Mouse (Mus musculus) left cerebral cortex, postnatal 25 days (tissue): Measurements from ENCODE around the gene Alyref. TPM values are rescaled to one million over a fixed set of nuclear protein-coding genes. Genes with fewer than 3 reads are reported as not detected.
"Not testable (repeated sequence)": the region's sequence is repeated elsewhere in the genome, so short reads cannot be mapped to it uniquely, and the experiment has no call there.

Experiments used
- DNase-seq, 2 experiments: peaks; one replicate each; pipeline ENCODE4 v3.0.0; 2022; ENCODE audit warnings: low spot score in 2 of 2, mixed read lengths in 1 of 2
- intact Hi-C: fragments of 180-260 bp; cut with DNase I; formaldehyde crosslinking; loops from one replicate; pipeline ENCODE4 v1.15.1; 2025
- total RNA-seq, 2 experiments: library from RNA; stranded (reverse); gene quantifications; 2 replicates each; pipeline ENCODE4 v1.2.3; 2021

The Alyref gene
- total RNA-seq, 2 experiments from 2014 or later, result 59.9 to 61.2 TPM

DNA sequence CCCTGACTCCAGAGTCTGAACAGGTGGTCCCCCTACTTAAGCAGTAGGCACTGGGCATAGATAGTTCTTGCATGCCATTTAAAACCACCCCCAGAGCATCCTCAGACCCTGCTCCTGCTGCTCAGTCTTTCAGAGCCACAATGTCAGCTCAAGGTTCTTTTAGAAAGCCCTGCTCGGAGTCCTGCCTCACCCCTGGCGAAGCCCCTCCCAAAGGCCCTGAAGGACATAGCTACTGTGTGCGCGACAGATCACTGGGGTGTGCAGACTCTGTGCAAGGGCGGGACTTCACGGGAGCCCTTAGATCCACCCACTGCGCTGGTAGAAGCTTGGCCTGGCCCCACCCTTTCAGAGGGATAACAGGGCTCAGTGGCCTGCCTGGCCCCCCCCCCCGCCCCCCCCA is 11.1 kb upstream of the Alyref start:
- no peak for DNase-seq
- intact Hi-C loops, result no loop called here

DNA sequence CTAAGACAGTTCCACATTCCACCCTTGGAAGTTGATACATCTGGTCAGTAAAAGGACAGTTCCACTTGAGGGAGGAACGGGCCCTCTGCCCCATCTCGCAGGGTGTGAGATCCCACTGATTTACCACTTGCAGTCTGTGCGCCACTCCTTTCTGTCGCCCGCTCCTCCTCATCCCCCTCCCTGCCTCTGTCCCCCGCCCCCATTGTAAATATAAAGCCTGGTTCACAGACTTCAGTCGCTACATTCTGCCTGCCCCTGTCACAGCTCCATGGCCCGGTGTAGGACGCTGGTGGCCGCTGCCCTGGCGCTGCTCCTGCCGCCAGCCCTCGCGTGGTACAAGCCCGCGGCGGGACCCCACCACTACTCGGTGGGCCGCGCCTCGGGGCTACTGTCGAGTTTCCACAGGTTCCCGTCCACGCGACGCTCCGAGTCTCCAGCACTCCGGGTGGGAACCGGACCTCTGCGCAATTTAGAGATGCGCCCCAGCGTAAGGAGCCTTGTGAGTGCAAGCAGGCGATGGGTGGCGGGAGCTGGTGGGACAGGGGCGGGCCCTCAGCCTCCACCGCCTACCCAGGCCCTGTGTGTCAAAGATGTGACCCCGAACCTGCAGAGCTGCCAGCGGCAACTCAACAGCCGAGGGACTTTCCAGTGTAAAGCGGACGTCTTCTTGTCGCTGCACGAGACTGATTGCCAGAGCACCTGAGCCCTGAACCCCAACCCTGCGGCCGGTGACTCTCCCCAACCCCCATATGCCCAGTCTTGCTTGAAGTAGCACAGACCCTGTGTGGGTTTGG is 10.3 kb upstream of the Alyref start, which contains the start of gene Npb:
Gene Npb, plus strand, starts transcription at position 237 of the 794 bp plus-strand sequence.
- no peak for DNase-seq
- intact Hi-C loops, result no loop called here

- intact Hi-C loops, result no loop called here
- DNase-seq, result no peak
Measured at GRCm38 (mm10) chr11:120606764-120607163, 8.6 kb upstream of the Alyref start.

DNA sequence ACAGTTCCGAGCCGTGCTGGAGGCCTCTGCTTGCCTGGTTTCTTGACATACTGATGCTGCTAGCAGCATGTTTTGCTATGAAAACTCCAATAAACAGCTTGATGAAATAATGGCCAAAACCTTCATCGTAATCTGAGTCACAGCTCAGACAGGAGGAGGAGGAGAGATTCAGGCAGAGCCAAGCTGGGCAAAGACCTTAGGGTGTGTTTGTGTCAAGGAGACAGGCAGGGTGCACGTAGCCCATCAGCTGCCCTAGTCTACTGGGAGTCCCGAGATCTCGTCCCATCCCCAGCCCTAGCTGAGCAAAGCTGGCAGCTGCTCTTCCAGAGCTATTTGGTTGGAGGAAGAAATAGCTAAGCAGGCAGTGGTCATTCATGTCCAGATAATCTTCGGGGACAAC is 7.5 kb upstream of the Alyref start:
- intact Hi-C loops, result no loop called here
- DNase-seq, result no peak

- DNase-seq, result no peak
- intact Hi-C loops, result no loop called here
Measured at GRCm38 (mm10) chr11:120603545-120603944, 5.4 kb upstream of the Alyref start.

DNA sequence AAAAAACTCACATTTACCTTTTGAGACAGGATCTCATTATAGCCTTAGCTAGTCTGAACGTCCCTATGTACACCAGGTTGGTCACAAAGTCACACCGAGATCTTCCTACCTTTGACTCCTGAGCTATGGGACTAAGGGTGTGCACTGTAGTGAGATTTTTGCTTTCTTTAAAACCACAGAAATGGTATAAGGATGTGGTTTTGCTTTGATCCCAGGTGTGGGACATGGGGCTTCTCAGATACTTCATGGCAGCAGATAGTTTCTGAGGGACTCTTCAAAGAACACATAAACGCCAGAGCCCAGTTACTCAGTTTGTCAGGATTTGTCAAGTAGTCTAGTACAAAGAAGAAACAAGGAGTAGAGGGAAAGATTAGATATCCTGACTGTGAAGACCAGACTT is 2.6 kb upstream of the Alyref start:
- intact Hi-C loops, result no loop called here
- no peak for DNase-seq

DNA sequence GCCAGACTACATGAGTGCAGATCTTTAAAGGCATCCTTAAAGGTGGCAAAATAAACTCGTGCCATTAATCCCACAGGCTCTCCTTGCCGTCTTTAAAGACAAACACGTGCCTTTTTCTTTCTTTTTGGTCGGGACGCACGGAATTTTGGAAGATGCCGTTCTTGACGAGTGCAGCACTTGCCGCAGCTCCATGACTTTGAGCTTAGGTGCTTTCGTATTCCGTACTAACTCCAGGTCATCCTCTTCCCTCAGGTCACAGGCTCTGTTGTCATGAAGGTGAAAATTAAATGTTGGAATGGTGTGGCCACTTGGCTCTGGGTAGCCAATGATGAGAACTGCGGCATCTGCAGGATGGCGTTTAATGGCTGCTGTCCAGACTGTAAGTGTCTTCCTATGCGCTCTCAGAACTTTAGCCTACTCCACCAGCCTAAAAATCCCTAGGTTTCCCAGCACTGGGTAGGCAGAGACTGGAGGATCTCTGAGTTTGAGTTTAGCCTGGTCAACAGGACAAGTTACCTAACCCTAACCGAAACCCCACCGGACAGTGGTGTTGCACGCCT is 905 bp upstream of the Alyref start:
- DNase-seq, result no peak
- intact Hi-C loops, result no loop called here

DNA sequence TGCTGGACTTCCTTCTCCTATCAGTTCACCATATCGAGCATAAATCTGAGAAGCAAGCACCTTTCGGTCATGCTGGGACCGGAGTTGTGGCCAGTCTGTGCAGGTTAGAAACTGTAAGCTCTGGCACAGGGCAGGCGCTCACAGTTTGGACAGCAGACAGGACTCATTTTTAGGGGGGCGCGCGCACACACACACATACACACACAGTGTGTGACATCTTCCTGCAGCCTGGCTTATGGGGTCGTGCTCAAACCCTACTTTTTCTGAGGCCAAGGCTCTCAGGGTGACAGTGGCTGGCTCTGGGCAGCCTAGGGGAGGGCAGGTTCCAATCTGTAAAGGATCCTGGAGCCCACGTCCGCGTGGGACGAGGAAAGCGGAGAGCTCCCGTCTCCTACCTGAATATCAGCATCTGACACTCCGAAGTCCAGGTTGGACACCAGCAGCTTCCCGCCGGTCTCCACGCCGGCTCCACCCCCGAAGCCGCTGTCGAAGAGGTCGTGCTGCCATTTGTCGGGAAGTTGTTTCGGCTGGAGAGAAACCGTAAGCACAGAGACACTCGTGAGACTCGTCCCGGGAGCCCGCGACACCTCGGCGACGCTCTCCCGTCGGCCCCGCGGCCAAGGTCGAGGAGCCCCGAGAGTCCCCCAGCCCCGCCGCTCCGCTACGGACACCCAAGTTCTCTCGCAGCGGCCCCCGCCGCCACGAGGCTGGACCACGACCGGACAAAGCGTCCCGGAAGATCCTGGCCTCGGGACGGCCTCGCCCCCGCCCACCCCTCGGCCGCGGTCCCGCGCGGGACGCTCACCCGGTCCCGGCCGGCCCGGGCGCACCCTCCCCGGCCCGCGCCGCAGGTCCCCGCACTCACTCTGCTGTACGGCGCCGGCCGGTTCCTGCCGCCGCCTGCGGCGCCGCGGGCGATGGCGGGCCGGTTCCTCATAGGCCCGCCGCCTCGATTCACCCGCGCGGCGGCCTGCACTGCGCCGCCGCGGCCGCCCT is 627 bp downstream of the Alyref start:
- intact Hi-C loops, result no loop called here
- no peak for DNase-seq

DNA sequence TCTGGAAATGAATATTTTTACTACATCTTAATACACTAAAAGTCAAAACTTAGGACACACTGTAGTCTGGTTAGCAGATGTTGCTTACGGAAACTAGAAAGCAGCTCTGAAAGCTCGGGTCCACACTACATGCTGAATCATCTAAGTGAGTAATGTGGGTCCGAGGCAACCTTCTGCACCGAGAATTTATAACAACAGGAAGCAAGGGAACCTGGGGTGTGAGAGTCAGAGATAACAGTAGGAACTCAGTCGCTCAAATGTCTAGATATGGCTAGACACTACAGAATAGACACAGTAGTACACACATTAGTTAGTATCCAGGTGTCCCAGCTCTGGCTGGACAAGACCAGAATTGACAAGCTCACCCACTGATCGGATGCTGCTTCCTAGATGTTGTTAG is 9.6 kb downstream of the Alyref start:
- DNase-seq, result no peak
- intact Hi-C loops, result no loop called here

DNA sequence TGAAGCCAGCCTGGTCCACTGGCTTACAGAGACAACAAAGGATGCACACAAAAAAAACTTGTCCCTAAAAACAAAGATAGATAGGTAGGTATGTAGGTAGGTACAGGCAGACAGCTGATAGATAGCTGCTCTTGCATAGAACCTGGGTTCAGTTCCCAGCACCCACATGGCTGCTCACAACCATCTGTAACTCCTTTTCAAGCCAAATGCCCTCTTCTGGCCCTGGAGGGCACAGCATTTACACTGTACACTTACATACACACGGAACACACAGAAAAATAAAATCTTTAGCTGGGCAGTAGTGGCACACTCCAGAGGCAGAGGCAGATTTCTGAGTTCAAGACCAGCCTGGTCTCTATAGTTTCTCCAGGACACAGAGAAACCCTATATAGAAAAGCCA is 14.2 kb downstream of the Alyref start:
- intact Hi-C loops, result no loop called here
- DNase-seq, result no peak

GRCm38 (mm10) chr11:120582982-120583293 is 15.2 kb downstream of the Alyref start:
- intact Hi-C loops, DNase-seq: not testable (repeated sequence)

GRCm38 (mm10) chr11:120582268-120582981 is 15.7 kb downstream of the Alyref start:
- intact Hi-C loops, result no loop called here

GRCm38 (mm10) chr11:120581490-120582267 is 16.5 kb downstream of the Alyref start, which contains the start of gene Arhgdia:
Gene Arhgdia (minus strand): TSS chr11:120581624.
- DNase-seq, result peak; percentile 90 to 92
- intact Hi-C loops, result loop anchor here (1.0 to 2.0 kb wide), 3 partner anchors 8 to 131 kb away; partner anchors contain the start of genes Cenpx, Lrrc45 and P4hb

More at GRCm38 (mm10) chr11:120582268-120582981, 15.7 kb downstream of the Alyref start:
- peak in 1 of 2 experiments; percentile 24 for DNase-seq

- DNase-seq, result peak; percentile 38 to 52
- intact Hi-C loops, result loop anchor here (1.0 to 2.0 kb wide), 3 partner anchors 8 to 132 kb away; partner anchors contain the start of genes Cenpx, Lrrc45 and P4hb
Measured at GRCm38 (mm10) chr11:120580871-120581331, 17.3 kb downstream of the Alyref start.

DNA sequence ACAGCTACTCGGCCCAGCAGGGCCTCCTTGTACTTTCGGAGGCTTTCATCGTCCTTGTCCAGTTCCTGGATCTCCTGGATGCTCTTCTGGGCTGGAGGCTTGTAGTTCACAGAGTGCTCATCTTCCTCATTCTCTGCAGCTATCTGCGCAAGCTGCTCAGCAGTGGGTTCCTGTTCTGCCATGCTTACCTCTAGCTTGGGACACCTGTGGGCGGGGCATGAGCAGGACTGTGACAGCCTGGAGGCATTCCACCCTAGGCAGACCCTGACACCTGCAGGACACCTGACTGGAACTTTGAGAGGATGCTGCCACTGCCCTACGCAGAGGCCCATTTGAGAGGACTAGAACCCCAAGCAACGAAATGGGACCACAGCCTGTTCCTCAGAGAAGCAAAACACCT is 18.0 kb downstream of the Alyref start:
- DNase-seq, result peak; percentile 16 to 21
- intact Hi-C loops, result loop anchor here (2.0 kb wide), 2 partner anchors 61 to 133 kb away; partner anchors contain the start of genes Cenpx and Lrrc45

DNA sequence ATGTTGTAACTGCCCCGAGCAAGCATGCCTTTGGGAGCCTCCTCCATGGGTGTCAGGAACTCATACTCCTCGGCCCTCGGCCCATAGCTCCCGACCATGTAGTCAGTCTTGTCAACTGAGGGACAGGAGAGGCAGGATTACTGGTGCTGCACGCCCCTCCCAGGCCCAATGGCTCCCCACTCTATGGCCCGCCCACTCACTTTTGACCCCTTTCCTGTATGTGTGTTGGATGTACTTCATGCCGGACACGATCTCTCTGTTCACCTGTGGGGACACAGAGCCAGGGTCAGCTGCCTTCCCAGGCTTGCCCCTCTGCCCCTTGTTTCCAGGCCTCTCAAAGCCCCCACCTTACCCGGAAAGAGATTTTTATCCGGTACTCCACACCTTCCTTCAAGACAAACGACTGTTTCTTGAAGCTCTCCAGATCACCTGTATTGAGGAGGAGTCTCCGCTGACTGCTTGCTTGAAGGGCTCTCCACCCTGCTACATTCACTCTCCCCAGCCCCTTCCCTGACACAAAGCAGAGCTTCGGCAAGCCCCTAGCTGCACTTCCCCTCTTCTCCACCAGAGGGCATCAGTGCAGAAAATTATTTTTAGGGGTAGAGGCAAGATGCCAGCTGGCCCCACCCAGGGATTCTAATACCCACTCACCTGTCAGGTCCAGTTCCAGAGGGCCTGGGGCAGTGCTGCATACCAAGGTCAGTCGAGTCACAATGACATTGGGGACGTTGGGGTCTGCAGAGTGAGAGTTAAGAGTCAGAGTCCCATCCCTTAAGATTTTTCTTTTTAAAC is 18.7 kb downstream of the Alyref start:
- DNase-seq, result peak; percentile 62 to 67
- intact Hi-C loops, result loop anchor here (2.0 kb wide), 2 partner anchors 61 to 133 kb away; partner anchors contain the start of genes Cenpx and Lrrc45

- intact Hi-C loops, result no loop called here
- DNase-seq, result no peak
Measured at GRCm38 (mm10) chr11:120578694-120579243, 19.4 kb downstream of the Alyref start.
